Mouse (Mus musculus): ENCODE measurements at regions not wholly inside any gene's neighbourhood (a gene's known extent, or its start where the extent isn't known, plus 50 kb on each side); places are given as distances from the start of the nearest gene placed in this dataset.

- TF ChIP-seq CTCF (IDR thresholded peaks at IDR 0.05; ENCODE audit: borderline replicate concordance, control insufficient read depth, extremely low read depth, insufficient read depth, low read length, poor library complexity) (no peak), POLR2A (IDR thresholded peaks at IDR 0.05; ENCODE audit: control insufficient read depth, extremely low read depth, insufficient read depth, low read length, poor library complexity) (no peak)
Observed at GRCm38 (mm10) chr2:75481863-75482262, 177.2 kb upstream of the Hnrnpa3 start.
